Mouse (Mus musculus): ENCODE results near the gene St3gal2.

- TF ChIP-seq CTCF (IDR thresholded peaks at IDR 0.05; ENCODE audit: low read depth) (no peak), EP300 (IDR thresholded peaks at IDR 0.05; ENCODE audit: low read depth) (no peak)
Observed at GRCm38 (mm10) chr8:110894851-110895250, 24.9 kb upstream of the St3gal2 start.
